In genomic region chr2:122378421-122379291, GRCm38 (mm10) we compare ENCODE assay signal across 8 mouse cellular contexts. TPM values are rescaled to one million over a fixed set of nuclear protein-coding genes. Genes with fewer than 3 reads are reported as not detected.
DNase-seq lines count a peak whose midpoint lies in the region; ATAC-seq and TF ChIP-seq lines count a peak whose summit lies in the region.

No protein-coding gene starts in this region.

- peak overlapping the region; percentile 51 for H3K4me2 ChIP-seq in heart, embryonic 11.5 days
- peak overlapping the region; percentile 49 for H3K4me2 ChIP-seq in kidney, postnatal 0 days (ENCODE audit: low read length)

- H3K27me3 ChIP-seq in heart, embryonic 11.5 days (ENCODE audit: control insufficient read depth, insufficient read depth, low read length): no peaks in the 10 kb centered on the region
- no peaks in the 10 kb centered on the region for H3K27me3 ChIP-seq in kidney, postnatal 0 days (ENCODE audit: insufficient read depth, low read length)

- H3K4me1 ChIP-seq in heart, embryonic 11.5 days (ENCODE audit: control insufficient read depth, insufficient read depth, low read length): no peaks in the 10 kb centered on the region
- H3K4me1 ChIP-seq in kidney, postnatal 0 days (replicated peaks; ENCODE audit: insufficient read depth, low read length): 0 out of 2 replicates have a peak, but pooled peaks cover 5% of the 10 kb centered on the region

- H3K27ac ChIP-seq in heart, embryonic 11.5 days (ENCODE audit: low read depth, low read length): no peak overlapping the region
- H3K27ac ChIP-seq in kidney, postnatal 0 days: no peak overlapping the region; the same call in 1 of the 2 replicates

- no peak for ATAC-seq in heart, embryonic 11.5 days (replicated peaks; ENCODE audit: insufficient number of reproducible peaks, low FRiP score, low TSS enrichment)
- ATAC-seq in kidney, postnatal 0 days (replicated peaks; ENCODE audit: low FRiP score, low read depth): no peak
- no peak for ATAC-seq in activated CD4-positive, CD25-positive, alpha-beta regulatory T cell, adult 4 months
- no peak for ATAC-seq in monocyte, adult 5-6 weeks (replicated peaks; ENCODE audit: insufficient number of reproducible peaks, low FRiP score, low TSS enrichment, poor library complexity, severe bottlenecking)

- peak; percentile 73 for TF ChIP-seq CTCF in kidney, postnatal 0 days (IDR thresholded peaks at IDR 0.05; ENCODE audit: low read depth)

- H3K36me3 ChIP-seq in heart, embryonic 11.5 days (ENCODE audit: control insufficient read depth, insufficient read depth, low read length): no peaks in the 10 kb centered on the region
- H3K36me3 ChIP-seq in kidney, postnatal 0 days (ENCODE audit: insufficient read depth, low read length): no peaks in the 10 kb centered on the region

- H3K9me3 ChIP-seq in heart, embryonic 11.5 days (replicated peaks; ENCODE audit: control insufficient read depth, low read length): no peaks in the 10 kb centered on the region
- no peaks in the 10 kb centered on the region for H3K9me3 ChIP-seq in kidney, postnatal 0 days (replicated peaks; ENCODE audit: low read length)

- 18% methylated on average over 8 of the region's 8 CpGs for WGBS in heart, embryonic 11.5 days (ENCODE audit: insufficient replicate concordance)
- 17% methylated on average over 8 of the region's 8 CpGs for WGBS in kidney, postnatal 0 days

- DNase-seq in right cerebral cortex, adult 18-20 months: peak; percentile 70
- no peak for DNase-seq in right cerebral cortex, postnatal 14 days
- DNase-seq in cerebellum, adult 9-11 months: peak; percentile 73
- peak; percentile 90 for DNase-seq in kidney, postnatal 0 days (ENCODE audit: low spot score)
- peak; percentile 75 for DNase-seq in lung, postnatal 36 days

- H3K4me3 ChIP-seq in heart, embryonic 11.5 days (ENCODE audit: low read depth, low read length): peak overlapping the region; percentile 70
- peak overlapping the region; percentile 48; the same call in 1 of the 2 replicates for H3K4me3 ChIP-seq in kidney, postnatal 0 days (replicated peaks; ENCODE audit: low read depth, low read length)

- H3K9ac ChIP-seq in heart, embryonic 11.5 days (ENCODE audit: low read depth, low read length): no peak overlapping the region; the same call in 1 of the 2 replicates
- H3K9ac ChIP-seq in kidney, postnatal 0 days (ENCODE audit: low read depth, low read length): no peak overlapping the region

RNA-seq across cellular contexts. Expression of gene Shf, which starts 9.7 kb away (rescaled TPM):
- polyA plus RNA-seq in heart, embryonic 11.5 days (2014; fragmentation: Nextera tagmentation; extraction: Ambion mirVana): 3.7 and 3.8 TPM in 2 replicates
- polyA plus RNA-seq in kidney, postnatal 0 days (2015; fragmentation: Nextera tagmentation; extraction: Ambion mirVana): 1.3 and 2.3 TPM in 2 replicates
- polyA plus RNA-seq in activated CD4-positive, CD25-positive, alpha-beta regulatory T cell, adult 4 months (2017; shearing (Covaris generic)): under 1 TPM in 1 of 2 experiments, not detected in 1; 0.33 TPM
- 0.78 to 3.5 TPM (median 1.3 TPM) in 3 replicates for total RNA-seq in monocyte, adult 5-6 weeks (2017)

RNA-seq across cellular contexts. Expression of gene Slc28a2, which starts 47.6 kb away (rescaled TPM):
- polyA plus RNA-seq in heart, embryonic 11.5 days (2014; fragmentation: Nextera tagmentation; extraction: Ambion mirVana): 0.27 TPM in 2 replicates
- 0.46 and 0.55 TPM in 2 replicates for polyA plus RNA-seq in kidney, postnatal 0 days (2015; fragmentation: Nextera tagmentation; extraction: Ambion mirVana)
- polyA plus RNA-seq in activated CD4-positive, CD25-positive, alpha-beta regulatory T cell, adult 4 months (2017; shearing (Covaris generic)): 100 to 1,000 TPM in 1 of 2 experiments, 10 to 100 TPM in 1; 98.0 to 106 TPM
- total RNA-seq in monocyte, adult 5-6 weeks (2017): 49.1 to 75.5 TPM (median 56.6 TPM) in 3 replicates

Comparison
In these comparisons a context has a peak if more than half of its experiments do, and no peak if none do; other contexts are left out.
1. RNA of gene Slc28a2, which starts 47.6 kb away (polyA plus RNA-seq): 98.0 to 106 TPM in activated CD4-positive, CD25-positive, alpha-beta regulatory T cell, adult 4 months; 0.46 to 0.55 TPM in kidney, postnatal 0 days and 0.27 TPM in heart, embryonic 11.5 days; every median in the first group is over 10 times any median in the second.